Mouse (Mus musculus) C2C12 (cell line): Measurements from ENCODE around the gene Eef1akmt2.

Experiments used
- CTCF ChIP-seq: IDR thresholded peaks from one replicate; pipeline ENCODE4 v1.5.1; 2011; ENCODE audit not compliant: control insufficient read depth, insufficient read depth, insufficient read length
- FOSL1 ChIP-seq: IDR thresholded peaks from one replicate; pipeline ENCODE4 v1.8.0; 2011; ENCODE audit warnings: mild to moderate bottlenecking, low read length; ENCODE audit not compliant: poor library complexity, insufficient read depth, severe bottlenecking
- MAX ChIP-seq: IDR thresholded peaks from one replicate; pipeline ENCODE4 v1.6.1; 2011; ENCODE audit warnings: mild to moderate bottlenecking, control low read depth
- MYOD1 ChIP-seq: IDR thresholded peaks from one replicate; pipeline ENCODE4 v1.6.1; 2011; ENCODE audit warnings: low read depth; ENCODE audit not compliant: control insufficient read depth, insufficient read length
- MYOG ChIP-seq: IDR thresholded peaks from one replicate; pipeline ENCODE4 v1.6.1; 2011; ENCODE audit not compliant: control insufficient read depth, insufficient read length; ENCODE audit errors: extremely low read depth
- USF1 ChIP-seq: IDR thresholded peaks from one replicate; pipeline ENCODE4 v1.6.1; 2011; ENCODE audit warnings: low read depth, mild to moderate bottlenecking, control low read depth, moderate library complexity

DNA sequence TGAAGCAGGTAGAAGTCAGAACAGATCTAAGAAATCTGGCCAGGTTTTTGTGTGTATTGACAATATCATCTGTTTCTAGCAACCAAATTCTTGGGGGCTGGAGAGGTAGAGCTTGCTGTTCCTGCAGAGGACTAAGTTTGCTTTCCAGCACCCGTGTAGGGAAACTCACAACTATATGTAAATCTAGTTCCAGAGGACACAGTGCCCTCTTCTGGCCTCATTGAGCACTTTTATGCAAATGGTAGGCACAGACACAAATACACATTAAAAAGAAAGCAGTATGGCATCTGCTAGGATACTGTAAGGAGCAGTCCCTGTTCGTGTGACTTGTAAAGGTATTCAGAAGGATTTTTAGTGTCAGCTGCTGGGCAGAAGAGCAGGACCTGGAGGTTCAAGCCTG lies 29.9 kb upstream of the Eef1akmt2 start:
- TF ChIP-seq CTCF (no peak), MYOG (no peak), USF1 (no peak), MYOD1 (no peak), MAX (no peak), FOSL1 (no peak)
